Mouse (Mus musculus) heart, embryonic 15.5 days (tissue): Measurements from ENCODE around the gene Tinagl1. TPM values are rescaled to one million over a fixed set of nuclear protein-coding genes. Genes with fewer than 3 reads are reported as not detected.

Experiments
- ATAC-seq: fragments of 200-750 bp; cut with Nextera tagmentation; replicated peaks from 2 replicates; pipeline ENCODE4 v1.8.0; 2017; ENCODE audit warnings: low read depth, moderate TSS enrichment; ENCODE audit not compliant: insufficient number of reproducible peaks, insufficient read depth, low FRiP score
- H3K27ac ChIP-seq: fragments of 300-500 bp; sonication (generic); 2 replicates; pipeline ENCODE4 v1.5.1; 2015; ENCODE audit warnings: mild to moderate bottlenecking, inconsistent platforms
- H3K27me3 ChIP-seq: fragments of 300-500 bp; sonication (generic); 2 replicates; pipeline ENCODE4 v1.6.1; 2015; ENCODE audit warnings: inconsistent platforms
- H3K36me3 ChIP-seq: fragments of 300-500 bp; sonication (generic); 2 replicates; pipeline ENCODE4 v1.6.1; 2015; ENCODE audit warnings: mild to moderate bottlenecking, inconsistent platforms
- H3K4me1 ChIP-seq: fragments of 300-500 bp; sonication (generic); replicated peaks from 2 replicates; pipeline ENCODE4 v1.6.1; 2015; ENCODE audit warnings: inconsistent platforms
- H3K4me2 ChIP-seq: fragments of 300-500 bp; sonication (generic); 2 replicates; pipeline ENCODE4 v1.6.1; 2015; ENCODE audit warnings: inconsistent platforms, mild to moderate bottlenecking, moderate library complexity
- H3K4me3 ChIP-seq: fragments of 300-500 bp; sonication (generic); 2 replicates; pipeline ENCODE4 v1.5.1; 2015; ENCODE audit warnings: mild to moderate bottlenecking, inconsistent platforms
- H3K9ac ChIP-seq: fragments of 300-500 bp; sonication (generic); 2 replicates; pipeline ENCODE4 v1.6.1; 2015; ENCODE audit warnings: mild to moderate bottlenecking, inconsistent platforms
- H3K9me3 ChIP-seq: fragments of 300-500 bp; sonication (generic); replicated peaks from 2 replicates; pipeline ENCODE4 v1.6.1; 2016; ENCODE audit warnings: inconsistent platforms
- WGBS: fragments of 180-500 bp; shearing (Covaris S2); methylation state at CpG from one replicate; pipeline ENCODE4 v1.1.7; 2015; ENCODE audit warnings: mixed read lengths; 5-methylcytosine and 5-hydroxymethylcytosine counted together
- polyA plus RNA-seq: library from polyadenylated mRNA; unstranded; fragments of >200 nt; fragmentation: Nextera tagmentation; extraction: Ambion mirVana; gene quantifications from 2 replicates; pipeline ENCODE4 v1.2.1, GENCODE M21; 2015

The Tinagl1 gene
- polyA plus RNA-seq, 1 experiment from 2014 or later: 52.0 TPM

GRCm38 (mm10) chr4:130177087-130177486 is 2.2 kb upstream of the Tinagl1 start:
- H3K4me1 ChIP-seq: peaks cover 65% of the 10 kb centered on the region
- ATAC-seq: peak; percentile 23; the same call in 1 of the 2 replicates
- H3K9ac ChIP-seq: no peak overlapping the region
- peak overlapping the region; percentile 13 for H3K27ac ChIP-seq
- no peaks in the 10 kb centered on the region for H3K27me3 ChIP-seq
- H3K4me3 ChIP-seq: no peak overlapping the region
- H3K4me2 ChIP-seq: no peak overlapping the region
- no peaks in the 10 kb centered on the region for H3K9me3 ChIP-seq
- H3K36me3 ChIP-seq: no peaks in the 10 kb centered on the region
- 15% methylated on average over 4 of the region's 4 CpGs for WGBS

DNA sequence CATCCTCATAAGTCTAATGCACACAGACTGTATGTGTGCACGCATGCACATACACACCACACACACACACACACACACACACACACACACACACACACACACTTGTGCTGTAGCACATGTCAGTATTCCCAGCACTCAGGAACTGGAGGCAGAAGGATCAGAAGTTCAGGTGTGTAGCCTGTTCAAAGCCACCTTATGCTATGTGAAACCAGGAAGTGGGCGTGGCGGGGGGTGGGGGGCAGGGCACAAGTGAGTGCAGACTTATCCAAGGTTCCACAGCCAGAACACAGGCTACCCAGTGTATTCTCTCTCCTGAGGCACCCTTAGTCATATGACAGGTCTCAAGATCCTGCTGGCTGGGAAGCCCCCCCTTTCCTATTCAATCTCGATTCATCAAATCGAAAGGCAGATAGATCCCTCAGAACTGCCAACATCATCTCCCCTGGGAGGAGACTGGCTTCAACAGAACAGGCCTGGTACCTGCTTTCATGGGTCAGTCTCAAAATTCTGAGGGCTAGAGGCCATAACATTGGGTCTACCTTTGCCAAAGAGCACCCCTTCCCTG is 1.3 kb upstream of the Tinagl1 start:
- H3K9me3 ChIP-seq: no peaks in the 10 kb centered on the region

GRCm38 (mm10) chr4:130174335-130175031 is 439 bp downstream of the Tinagl1 start:
- H3K27ac ChIP-seq: peak overlapping the region; percentile 51
- H3K9ac ChIP-seq: peak overlapping the region; percentile 50
- H3K27me3 ChIP-seq: no peaks in the 10 kb centered on the region
- no peaks in the 10 kb centered on the region for H3K36me3 ChIP-seq
- peak; percentile 58 for ATAC-seq
- H3K9me3 ChIP-seq: no peaks in the 10 kb centered on the region
- peaks cover 80% of the 10 kb centered on the region for H3K4me1 ChIP-seq
- peak overlapping the region; percentile 76 for H3K4me2 ChIP-seq
- peak overlapping the region; percentile 49 for H3K4me3 ChIP-seq
- 6% methylated on average over 25 of the region's 25 CpGs for WGBS

More for the DNA sequence above, 1.3 kb upstream of the Tinagl1 start:
- Histone ChIP-seq H3K36me3 (no peaks in the 10 kb centered on the region), H3K4me3 (no peak overlapping the region), H3K4me1 (peaks cover 65% of the 10 kb centered on the region), H3K27ac (no peak overlapping the region), H3K9ac (no peak overlapping the region), H3K4me2 (no peak overlapping the region), H3K27me3 (no peaks in the 10 kb centered on the region)
- no peak for ATAC-seq
- WGBS: 78% methylated on average over 5 of the region's 5 CpGs

DNA sequence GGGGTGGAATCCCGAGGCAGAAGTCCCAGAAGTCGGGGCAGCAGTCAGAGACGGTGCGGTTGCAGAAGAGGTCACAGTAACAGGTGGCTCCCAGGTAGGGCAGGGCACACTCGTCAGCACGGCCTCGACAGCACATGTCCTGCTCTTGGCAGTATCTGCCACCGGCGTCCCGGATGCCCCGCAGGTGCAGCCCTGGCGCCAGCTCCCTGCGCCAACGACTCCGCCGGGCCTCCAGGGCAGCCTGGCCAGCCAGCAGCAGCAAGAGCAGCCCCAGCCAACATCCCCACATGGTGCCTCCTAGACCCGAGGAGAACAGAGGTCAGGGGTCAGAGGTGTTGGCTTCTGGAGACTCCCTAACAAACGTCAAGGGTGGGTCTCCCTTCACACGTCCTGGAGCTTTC is 1.0 kb downstream of the Tinagl1 start:
- H3K4me1 ChIP-seq: peaks cover 85% of the 10 kb centered on the region
- H3K4me3 ChIP-seq: peak overlapping the region; percentile 49
- H3K36me3 ChIP-seq: no peaks in the 10 kb centered on the region
- H3K9ac ChIP-seq: peak overlapping the region; percentile 50; the same call in 1 of the 2 replicates
- H3K4me2 ChIP-seq: peak overlapping the region; percentile 76
- no peaks in the 10 kb centered on the region for H3K9me3 ChIP-seq
- no peaks in the 10 kb centered on the region for H3K27me3 ChIP-seq
- WGBS: 54% methylated on average over 19 of the region's 19 CpGs
- ATAC-seq: no peak
- peak overlapping the region; percentile 51 for H3K27ac ChIP-seq

- H3K4me1 ChIP-seq: peaks cover 92% of the 10 kb centered on the region
- 63% methylated on average over 11 of the region's 11 CpGs for WGBS
- H3K36me3 ChIP-seq: no peaks in the 10 kb centered on the region
- H3K27ac ChIP-seq: peak overlapping the region; percentile 89
- peak overlapping the region; percentile 49; the same call in 1 of the 2 replicates for H3K4me3 ChIP-seq
- H3K9ac ChIP-seq: no peak overlapping the region
- peak overlapping the region; percentile 76 for H3K4me2 ChIP-seq
- no peak for ATAC-seq
- no peaks in the 10 kb centered on the region for H3K27me3 ChIP-seq
- H3K9me3 ChIP-seq: no peaks in the 10 kb centered on the region
These were observed 1.7 kb downstream of the Tinagl1 start for GRCm38 (mm10) chr4:130173060-130173822.

DNA sequence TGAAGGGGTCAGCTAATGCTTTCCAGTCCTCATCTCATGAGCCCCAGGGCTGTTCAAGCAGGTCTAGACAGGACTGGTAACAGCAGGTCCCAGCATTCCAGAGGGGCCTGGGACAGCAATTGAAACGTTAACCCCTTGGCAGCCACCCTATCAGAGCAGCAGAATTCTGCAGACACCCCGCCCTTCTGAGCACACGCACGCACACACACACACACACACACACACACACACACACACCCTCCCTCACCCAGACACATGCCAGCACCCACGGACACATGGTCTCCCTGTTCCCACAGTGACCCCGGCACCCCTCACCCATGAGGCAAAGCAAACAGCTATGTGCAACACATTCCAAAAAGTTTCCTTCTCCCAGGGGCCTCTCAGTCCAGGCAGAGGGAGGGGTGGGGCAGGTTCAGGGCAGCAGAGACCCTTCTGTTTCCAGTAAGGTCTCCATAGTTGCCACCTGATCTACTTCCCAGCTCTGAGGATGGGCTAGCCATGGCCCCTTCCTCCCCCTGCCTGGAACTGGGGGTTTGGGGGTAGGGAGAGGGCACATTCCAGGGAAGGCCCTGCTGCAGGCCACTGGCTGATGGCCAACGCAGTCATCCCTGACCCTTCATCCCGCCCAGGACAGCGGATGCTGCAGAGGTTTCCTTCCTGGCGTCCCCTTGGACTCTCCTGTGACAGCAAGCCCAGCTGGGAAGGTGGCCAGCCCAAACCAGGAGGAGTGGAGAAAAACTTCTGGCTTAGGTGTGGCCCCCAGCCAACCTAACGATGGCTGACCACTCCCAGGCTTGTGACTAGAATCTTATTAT is 2.8 kb downstream of the Tinagl1 start:
- Histone ChIP-seq H3K9ac (peak overlapping the region; percentile 45; the same call in 1 of the 2 replicates), H3K4me2 (peak overlapping the region; percentile 76), H3K36me3 (no peaks in the 10 kb centered on the region), H3K4me3 (peak overlapping the region; percentile 49), H3K9me3 (no peaks in the 10 kb centered on the region), H3K4me1 (peaks cover 95% of the 10 kb centered on the region), H3K27me3 (no peaks in the 10 kb centered on the region), H3K27ac (peak overlapping the region; percentile 89)
- 17% methylated on average over 8 of the region's 11 CpGs for WGBS
- ATAC-seq: peak; percentile 28

- H3K27ac ChIP-seq: peak overlapping the region; percentile 60
- H3K36me3 ChIP-seq: no peaks in the 10 kb centered on the region
- H3K27me3 ChIP-seq: no peaks in the 10 kb centered on the region
- H3K4me3 ChIP-seq: no peak overlapping the region
- H3K4me1 ChIP-seq: peaks cover 95% of the 10 kb centered on the region
- ATAC-seq: no peak
- H3K9me3 ChIP-seq: no peaks in the 10 kb centered on the region
- 51% methylated on average over 4 of the region's 4 CpGs for WGBS
- no peak overlapping the region for H3K9ac ChIP-seq
- no peak overlapping the region for H3K4me2 ChIP-seq
These were observed 4.6 kb downstream of the Tinagl1 start for GRCm38 (mm10) chr4:130170362-130170761.

DNA sequence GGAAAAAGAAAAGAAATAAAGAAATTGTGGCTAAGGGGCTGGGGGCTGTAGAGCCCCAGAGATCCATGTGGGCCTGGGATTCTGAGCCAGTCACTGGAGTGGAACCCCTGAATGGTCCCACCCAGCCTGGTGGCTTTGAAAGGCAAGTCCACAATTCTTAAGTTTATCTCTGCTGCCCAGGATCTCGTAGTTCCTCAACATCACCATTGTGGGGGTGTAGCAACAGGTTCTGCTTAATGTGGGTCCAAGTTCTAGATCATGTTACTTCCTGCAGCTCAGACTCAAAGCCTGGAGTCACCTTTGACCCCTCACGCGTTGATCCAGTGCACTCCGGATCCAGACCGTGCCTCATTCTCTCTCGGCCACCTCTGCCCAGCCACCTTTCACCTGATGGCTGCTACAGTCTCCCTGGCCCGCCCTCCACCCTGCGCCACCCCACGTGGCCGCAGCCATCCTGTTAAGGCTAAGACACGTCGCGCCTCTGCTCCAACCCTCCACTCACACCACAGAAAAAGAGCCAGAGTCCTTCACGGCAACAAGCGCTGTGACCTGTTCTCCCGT is 5.4 kb downstream of the Tinagl1 start:
- peak overlapping the region; percentile 85 for H3K27ac ChIP-seq
- no peaks in the 10 kb centered on the region for H3K36me3 ChIP-seq
- no peaks in the 10 kb centered on the region for H3K9me3 ChIP-seq
- peaks cover 87% of the 10 kb centered on the region for H3K4me1 ChIP-seq
- WGBS: 85% methylated on average over 16 of the region's 16 CpGs
- no peak overlapping the region for H3K4me3 ChIP-seq
- H3K4me2 ChIP-seq: no peak overlapping the region
- no peak overlapping the region for H3K9ac ChIP-seq
- no peaks in the 10 kb centered on the region for H3K27me3 ChIP-seq
- ATAC-seq: no peak

DNA sequence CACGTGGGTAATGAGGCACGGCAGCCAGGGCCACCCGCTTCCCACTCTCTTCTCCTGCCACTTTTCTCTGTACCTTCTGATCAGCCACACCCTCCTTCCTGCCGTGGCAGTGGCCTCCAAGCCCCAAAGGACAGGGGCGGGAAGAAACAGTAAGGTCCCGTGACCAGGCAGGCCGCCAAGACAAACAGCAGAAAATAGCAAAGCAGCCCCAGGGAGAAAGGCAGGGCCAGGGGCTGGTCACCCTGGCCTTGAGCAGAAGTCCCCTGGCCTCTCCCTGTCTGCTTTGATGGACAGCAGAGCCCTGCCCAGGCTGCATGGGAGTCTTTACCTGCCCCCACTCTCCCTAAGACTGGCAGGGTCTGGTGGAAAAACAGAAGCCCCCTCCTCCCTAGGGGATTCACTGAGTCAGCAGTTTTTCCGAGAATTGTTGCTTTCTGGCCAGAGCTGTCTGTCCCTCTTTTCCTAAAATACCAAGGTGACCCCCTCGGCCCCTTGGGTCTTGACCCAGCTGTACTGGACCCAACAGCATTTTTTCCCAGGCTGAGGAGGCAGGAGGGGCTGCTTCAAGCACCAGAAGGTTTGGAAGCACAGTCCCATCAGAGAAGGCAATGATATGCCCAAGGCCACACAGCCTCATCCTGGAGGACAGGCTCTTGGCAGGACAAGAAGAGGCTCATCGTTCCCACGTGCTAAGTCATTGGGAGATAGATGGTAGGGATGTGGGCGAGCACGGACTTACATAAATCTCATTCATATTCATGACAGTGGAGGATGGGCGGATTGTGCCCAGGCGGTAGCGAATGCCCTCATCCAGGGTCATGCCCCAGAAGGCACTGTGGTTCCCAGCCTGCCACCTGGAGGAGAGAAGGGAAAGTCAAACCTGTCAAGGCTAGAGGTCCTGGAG is 6.4 kb downstream of the Tinagl1 start:
- 32% methylated on average over 16 of the region's 16 CpGs for whole genome bisulfite sequencing
- ATAC-seq: peak; percentile 79
- peaks cover 86% of the 10 kb centered on the region for H3K4me1 ChIP-seq
- H3K27ac ChIP-seq: peak overlapping the region; percentile 85
- no peaks in the 10 kb centered on the region for H3K9me3 ChIP-seq
- H3K36me3 ChIP-seq: no peaks in the 10 kb centered on the region
- H3K9ac ChIP-seq: no peak overlapping the region
- no peaks in the 10 kb centered on the region for H3K27me3 ChIP-seq
- H3K4me3 ChIP-seq: peak overlapping the region; percentile 25
- peak overlapping the region; percentile 61 for H3K4me2 ChIP-seq

DNA sequence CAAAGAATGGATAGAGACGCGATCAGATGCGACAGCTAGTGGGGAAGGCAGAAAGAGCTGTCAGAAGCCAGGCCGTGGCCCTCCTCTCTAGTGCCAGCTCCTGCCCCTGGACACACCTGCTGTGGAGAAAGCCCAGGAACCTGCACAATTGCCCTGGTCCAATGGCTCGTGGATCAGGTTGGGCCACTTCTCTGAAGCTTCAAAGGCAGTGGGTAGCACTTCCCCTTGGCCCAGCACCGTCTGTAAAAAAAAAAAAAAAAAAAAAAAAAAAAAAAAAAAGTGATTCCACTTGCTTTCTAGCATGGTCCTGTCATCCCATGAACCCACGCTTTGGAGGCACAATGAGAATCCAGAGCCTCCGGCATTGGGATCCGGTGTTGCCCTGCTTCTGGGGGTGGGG is 7.1 kb downstream of the Tinagl1 start:
- Histone ChIP-seq H3K4me1 (peaks cover 86% of the 10 kb centered on the region), H3K9ac (no peak overlapping the region), H3K27me3 (no peaks in the 10 kb centered on the region), H3K36me3 (no peaks in the 10 kb centered on the region), H3K4me3 (peak overlapping the region; percentile 25), H3K4me2 (peak overlapping the region; percentile 61), H3K9me3 (no peaks in the 10 kb centered on the region), H3K27ac (peak overlapping the region; percentile 85)
- WGBS: 35% methylated on average over 9 of the region's 9 CpGs
- ATAC-seq: no peak
